Mouse (Mus musculus): ENCODE measurements around the gene AI854703.
"Not testable (repeated sequence)": the region's sequence is repeated elsewhere in the genome, so short reads cannot be mapped to it uniquely, and the experiment has no call there.

AI854703 gene

GRCm38 (mm10) chr6:48613464-48613863, 13.1 kb upstream of the AI854703 start:
- DNase-seq (ENCODE audit: inconsistent age in 2 of 2, low spot score in 1 of 2), result peak in 1 of 2 experiments; percentile 55

GRCm38 (mm10) chr6:48614756-48615155, 11.8 kb upstream of the AI854703 start:
- no peak for DNase-seq (ENCODE audit: inconsistent age in 2 of 2, low spot score in 1 of 2)

GRCm38 (mm10) chr6:48620031-48620430, 6.5 kb upstream of the AI854703 start:
- no peak for DNase-seq (ENCODE audit: inconsistent age in 2 of 2, low spot score in 1 of 2)

GRCm38 (mm10) chr6:48622186-48622843, 4.2 kb upstream of the AI854703 start:
- not testable (repeated sequence) for DNase-seq (ENCODE audit: inconsistent age in 2 of 2, low spot score in 1 of 2)

- DNase-seq (ENCODE audit: inconsistent age in 2 of 2, low spot score in 1 of 2), result peak; percentile 66 to 81
Observed at GRCm38 (mm10) chr6:48623460-48623859, 3.1 kb upstream of the AI854703 start.

- DNase-seq (ENCODE audit: inconsistent age in 2 of 2, low spot score in 1 of 2), result peak; percentile 77 to 88
Observed at GRCm38 (mm10) chr6:48626984-48627383, 420 bp downstream of the AI854703 start.

GRCm38 (mm10) chr6:48627511-48627924, 954 bp downstream of the AI854703 start:
- DNase-seq (ENCODE audit: inconsistent age in 2 of 2, low spot score in 1 of 2), result peak in 1 of 2 experiments; percentile 73

GRCm38 (mm10) chr6:48628377-48628776, 1.8 kb downstream of the AI854703 start:
- peak in 1 of 2 experiments; percentile 61 for DNase-seq (ENCODE audit: inconsistent age in 2 of 2, low spot score in 1 of 2)

- DNase-seq (ENCODE audit: inconsistent age in 2 of 2, low spot score in 1 of 2), result peak in 1 of 2 experiments; percentile 68
Observed at GRCm38 (mm10) chr6:48628808-48629660, 2.5 kb downstream of the AI854703 start.

- DNase-seq (ENCODE audit: inconsistent age in 2 of 2, low spot score in 1 of 2), result no peak
Observed at GRCm38 (mm10) chr6:48629661-48630034, 3.1 kb downstream of the AI854703 start.

GRCm38 (mm10) chr6:48630831-48631230, 4.3 kb downstream of the AI854703 start:
- peak in 1 of 2 experiments; percentile 38 for DNase-seq (ENCODE audit: inconsistent age in 2 of 2, low spot score in 1 of 2)

- DNase-seq (ENCODE audit: inconsistent age in 2 of 2, low spot score in 1 of 2), result no peak
Observed at GRCm38 (mm10) chr6:48635105-48635504, 8.5 kb downstream of the AI854703 start.

- peak in 1 of 2 experiments; percentile 3 for DNase-seq (ENCODE audit: inconsistent age in 2 of 2, low spot score in 1 of 2)
Observed at GRCm38 (mm10) chr6:48636515-48636914, 10.0 kb downstream of the AI854703 start.

GRCm38 (mm10) chr6:48637811-48638500, 11.4 kb downstream of the AI854703 start:
- DNase-seq (ENCODE audit: inconsistent age in 2 of 2, low spot score in 1 of 2), result peak in 1 of 2 experiments; percentile 3

- no peak for DNase-seq (ENCODE audit: inconsistent age in 2 of 2, low spot score in 1 of 2)
Observed at GRCm38 (mm10) chr6:48638553-48638952, 12.0 kb downstream of the AI854703 start.

- DNase-seq (ENCODE audit: inconsistent age in 2 of 2, low spot score in 1 of 2), result no peak
Observed at GRCm38 (mm10) chr6:48641391-48641790, 14.8 kb downstream of the AI854703 start.

GRCm38 (mm10) chr6:48642764-48643292, 16.3 kb downstream of the AI854703 start:
- peak in 1 of 2 experiments; percentile 86 for DNase-seq (ENCODE audit: inconsistent age in 2 of 2, low spot score in 1 of 2)

GRCm38 (mm10) chr6:48645660-48646308, 19.2 kb downstream of the AI854703 start:
- peak; percentile 74 to 89 for DNase-seq (ENCODE audit: inconsistent age in 2 of 2, low spot score in 1 of 2)

- DNase-seq (ENCODE audit: inconsistent age in 2 of 2, low spot score in 1 of 2), result no peak
Observed at GRCm38 (mm10) chr6:48646309-48646690, 19.7 kb downstream of the AI854703 start.

GRCm38 (mm10) chr6:48646995-48647394, 20.4 kb downstream of the AI854703 start, which contains the start of gene Gimap8:
Gimap8 (plus strand) TSS chr6:48647234.
- DNase-seq (ENCODE audit: inconsistent age in 2 of 2, low spot score in 1 of 2), result peak; percentile 59 to 76

GRCm38 (mm10) chr6:48647611-48648010, 21.0 kb downstream of the AI854703 start:
- peak in 1 of 2 experiments; percentile 47 for DNase-seq (ENCODE audit: inconsistent age in 2 of 2, low spot score in 1 of 2)
